Mouse (Mus musculus): ENCODE data around the gene Caskin2.

DNA sequence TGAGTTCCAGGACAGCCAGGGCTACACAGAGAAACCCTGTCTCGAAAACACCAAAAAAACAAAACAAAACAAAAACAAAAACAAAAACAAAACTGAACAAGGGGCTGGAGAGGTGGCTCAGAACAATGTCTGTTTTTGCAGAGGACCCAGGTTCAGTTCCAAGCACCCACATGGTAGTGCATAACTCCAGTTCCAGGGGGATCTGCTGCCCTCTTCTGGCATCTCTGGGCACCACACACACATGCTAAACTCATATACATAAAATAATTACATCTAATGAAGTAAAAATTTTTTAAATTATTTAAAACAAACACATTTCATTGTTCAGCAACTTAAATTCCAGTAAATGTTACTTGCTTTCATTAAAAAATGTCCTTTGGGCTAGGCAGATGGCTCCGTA, 32.4 kb upstream of the Caskin2 start:
- TF ChIP-seq CTCF (conservative IDR thresholded peaks at IDR 0.05 in 1 of 2, IDR thresholded peaks at IDR 0.05 in 1 of 2; ENCODE audit: low read depth in 2 of 2, low read length in 2 of 2) (peak in 1 of 2 experiments; percentile 21; a peak in 1 of 4 replicates), USF1 (IDR thresholded peaks at IDR 0.05; ENCODE audit: low read depth, low read length) (no peak), E2F4 (IDR thresholded peaks at IDR 0.05; ENCODE audit: insufficient replicate concordance, low read depth, low read length) (no peak), ZC3H11A (IDR thresholded peaks at IDR 0.05; ENCODE audit: low read depth, low read length) (no peak), EP300 (IDR thresholded peaks at IDR 0.05; ENCODE audit: low read length) (no peak), HCFC1 (IDR thresholded peaks at IDR 0.05; ENCODE audit: low read depth, low read length) (no peak), ETS1 (conservative IDR thresholded peaks at IDR 0.05; ENCODE audit: low read depth, low read length) (no peak), ZMIZ1 (IDR thresholded peaks at IDR 0.05; ENCODE audit: low read depth, low read length) (no peak), POLR2A (IDR thresholded peaks at IDR 0.05; ENCODE audit: low read depth, low read length) (no peak), MYC (IDR thresholded peaks at IDR 0.05; ENCODE audit: low read depth, low read length) (no peak), MAX (IDR thresholded peaks at IDR 0.05; ENCODE audit: low read length) (no peak)

All from CH12.LX (cell line).